Mouse (Mus musculus) lung, adult 2 months (tissue): ENCODE results near the gene Chchd10. TPM values are rescaled to one million over a fixed set of nuclear protein-coding genes. Genes with fewer than 3 reads are reported as not detected.

Experiments
- DNase-seq: peaks from one replicate; pipeline ENCODE4 v3.0.0; 2022
- H3K4me1 ChIP-seq: fragments of 200-500 bp; 2 replicates; pipeline ENCODE4 v1.6.1; 2011; ENCODE audit warnings: low read length; ENCODE audit not compliant: control insufficient read depth, insufficient read depth
- H3K4me3 ChIP-seq: fragments of 200-500 bp; replicated peaks from 2 replicates; pipeline ENCODE3; 2011; ENCODE audit warnings: low read depth, mild to moderate bottlenecking, control low read depth, low read length; ENCODE audit errors: extremely low read depth
- CTCF ChIP-seq: fragments of 200-500 bp; IDR thresholded peaks from 2 replicates; pipeline ENCODE4 v1.5.1; 2011; ENCODE audit warnings: mild to moderate bottlenecking, low read length, control low read depth; ENCODE audit not compliant: insufficient read depth
- POLR2A ChIP-seq: fragments of 200-500 bp; IDR thresholded peaks from 2 replicates; pipeline ENCODE4 v1.6.1; 2011; ENCODE audit warnings: low read depth, mild to moderate bottlenecking, control low read depth, low read length, borderline replicate concordance; ENCODE audit errors: extremely low read depth
- WGBS: fragments of 180-500 bp; shearing (Covaris S2); methylation state at CpG from one replicate; pipeline ENCODE4 v1.1.7; 2018; 5-methylcytosine and 5-hydroxymethylcytosine counted together
- polyA plus RNA-seq: library from polyadenylated mRNA; depleted of rRNA; stranded (reverse); fragments of >200 nt; gene quantifications from 2 replicates; pipeline ENCODE4 v1.2.3, GENCODE M21; 2012

Gene Chchd10
- polyA plus RNA-seq, 1 experiment = 415 TPM

DNA sequence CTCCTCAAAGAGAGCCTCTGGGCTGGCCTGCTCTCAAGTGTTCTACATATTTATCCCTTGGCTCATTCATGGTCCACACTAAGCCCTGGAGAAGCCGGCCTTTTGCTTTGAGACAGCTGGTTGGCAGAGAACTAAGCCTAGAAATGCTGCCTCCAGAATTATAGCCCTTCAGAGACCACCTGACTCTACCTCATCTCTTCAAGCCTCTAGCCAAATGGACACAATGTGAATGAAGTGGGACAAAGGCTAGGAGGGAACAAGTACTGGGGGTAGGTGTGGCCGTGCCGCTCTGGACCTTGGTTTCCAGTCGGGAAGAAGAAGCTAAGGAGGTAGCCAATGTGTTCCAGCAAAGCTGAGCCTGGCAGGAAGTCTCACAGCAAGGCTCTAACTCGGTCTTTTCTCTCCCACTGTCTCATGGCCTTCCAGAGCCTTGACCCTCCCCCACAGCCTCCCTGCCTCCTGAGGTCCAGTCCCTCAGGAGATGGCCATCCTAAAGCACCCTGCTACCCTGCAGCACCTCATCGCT is 34.8 kb upstream of the Chchd10 start:
- Histone ChIP-seq H3K4me3 (no peak overlapping the region), H3K4me1 (0 out of 2 replicates have a peak, but pooled peaks cover 3% of the 10 kb centered on the region)
- 54% methylated on average over 6 of the region's 6 CpGs for WGBS
- TF ChIP-seq POLR2A = no peak
- TF ChIP-seq CTCF = no peak
- no peak for DNase-seq

DNA sequence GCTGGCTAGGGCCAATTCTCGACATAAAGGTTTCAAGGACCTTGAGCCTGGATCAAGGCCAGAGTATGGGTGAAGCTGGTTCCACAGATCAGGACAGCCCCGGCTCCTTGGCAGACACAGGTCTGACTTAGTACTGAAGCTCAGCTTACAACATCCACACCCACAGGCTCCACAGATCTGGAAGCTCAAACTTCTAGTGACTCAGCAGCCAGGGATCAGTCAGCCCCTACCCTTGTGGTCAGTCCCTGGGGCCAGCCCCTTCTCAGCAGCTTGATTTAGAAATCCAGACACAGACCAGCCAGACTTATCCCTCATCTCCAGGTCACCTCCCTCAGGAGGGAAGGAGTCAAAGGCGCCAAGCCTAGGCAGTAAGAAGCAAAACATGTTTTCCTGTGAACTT is 34.1 kb upstream of the Chchd10 start:
- WGBS = 32% methylated on average over 3 of the region's 3 CpGs
- no peak for DNase-seq
- H3K4me3 ChIP-seq = no peak overlapping the region
- H3K4me1 ChIP-seq = 0 out of 2 replicates have a peak, but pooled peaks cover 3% of the 10 kb centered on the region
- TF ChIP-seq POLR2A = no peak
- no peak for TF ChIP-seq CTCF

DNA sequence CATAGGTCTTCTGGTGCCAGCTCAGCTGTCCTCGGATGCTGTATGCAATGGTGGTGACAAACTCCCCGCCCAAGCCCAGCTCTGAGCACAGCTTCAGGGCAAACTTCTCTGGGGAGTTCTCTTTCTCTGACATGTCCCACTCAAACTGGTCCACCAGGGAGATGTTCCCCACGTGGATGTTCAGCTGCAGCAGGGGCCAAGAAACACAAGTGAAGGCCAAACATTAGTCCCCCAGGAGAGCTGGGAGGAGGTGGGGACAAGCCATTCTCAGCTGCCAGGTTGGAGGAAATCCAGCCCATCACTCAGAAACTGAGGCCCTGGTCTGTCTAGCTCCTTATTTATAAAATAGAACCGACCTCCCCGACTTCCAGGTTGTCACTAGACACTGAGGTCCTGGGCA is 28.5 kb upstream of the Chchd10 start:
- DNase-seq = no peak
- WGBS = 78% methylated on average over 5 of the region's 5 CpGs
- TF ChIP-seq CTCF (no peak), POLR2A (no peak)
- Histone ChIP-seq H3K4me3 (no peak overlapping the region), H3K4me1 (no peaks in the 10 kb centered on the region)

DNA sequence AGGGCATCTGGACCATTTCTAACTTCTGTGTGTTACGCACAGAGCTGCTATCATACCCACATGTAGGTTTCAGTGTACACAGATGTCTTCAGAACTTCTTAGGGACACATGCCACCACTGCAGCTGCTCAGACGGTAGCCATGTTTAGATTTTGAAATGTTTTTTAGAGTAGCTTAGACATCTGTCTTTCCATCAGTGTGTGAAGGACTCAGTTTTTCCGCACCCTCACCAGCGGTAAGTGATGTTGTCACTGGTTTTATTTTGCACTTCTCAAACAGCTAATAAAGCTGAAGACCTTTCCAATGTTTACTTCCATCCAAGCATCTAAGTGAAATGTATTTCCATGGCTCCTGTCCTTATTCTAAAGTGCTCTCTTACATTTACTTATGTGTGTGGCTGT is 26.0 kb upstream of the Chchd10 start:
- WGBS = 92% methylated on average over 4 of the region's 4 CpGs
- DNase-seq = no peak
- H3K4me1 ChIP-seq = no peaks in the 10 kb centered on the region
- no peak overlapping the region for H3K4me3 ChIP-seq
- no peak for TF ChIP-seq CTCF
- no peak for TF ChIP-seq POLR2A

DNA sequence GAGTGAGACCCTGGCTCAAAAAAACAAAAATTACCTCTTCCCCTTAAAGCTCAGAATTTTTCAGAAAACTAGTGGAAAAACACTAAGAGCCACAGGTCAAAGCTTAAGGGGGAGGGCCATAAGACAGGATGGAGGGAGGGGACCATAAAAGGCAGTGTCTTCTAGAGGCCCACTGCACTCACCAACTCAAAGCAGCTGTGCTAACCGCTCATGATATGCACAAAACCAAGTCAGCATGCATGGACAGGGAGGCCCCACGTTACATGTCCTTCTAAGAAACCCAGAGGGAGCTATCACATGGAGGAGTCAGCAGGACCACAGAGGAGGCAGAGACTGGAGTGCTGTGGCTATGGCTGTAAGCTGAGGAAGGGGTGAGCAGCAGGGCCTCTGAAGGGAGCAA is 22.2 kb upstream of the Chchd10 start:
- peaks cover 7% of the 10 kb centered on the region; the same call in 1 of the 2 replicates for H3K4me1 ChIP-seq
- no peak for DNase-seq
- 82% methylated on average over 2 of the region's 2 CpGs for WGBS
- TF ChIP-seq CTCF = no peak
- TF ChIP-seq POLR2A = no peak
- H3K4me3 ChIP-seq = no peak overlapping the region

DNA sequence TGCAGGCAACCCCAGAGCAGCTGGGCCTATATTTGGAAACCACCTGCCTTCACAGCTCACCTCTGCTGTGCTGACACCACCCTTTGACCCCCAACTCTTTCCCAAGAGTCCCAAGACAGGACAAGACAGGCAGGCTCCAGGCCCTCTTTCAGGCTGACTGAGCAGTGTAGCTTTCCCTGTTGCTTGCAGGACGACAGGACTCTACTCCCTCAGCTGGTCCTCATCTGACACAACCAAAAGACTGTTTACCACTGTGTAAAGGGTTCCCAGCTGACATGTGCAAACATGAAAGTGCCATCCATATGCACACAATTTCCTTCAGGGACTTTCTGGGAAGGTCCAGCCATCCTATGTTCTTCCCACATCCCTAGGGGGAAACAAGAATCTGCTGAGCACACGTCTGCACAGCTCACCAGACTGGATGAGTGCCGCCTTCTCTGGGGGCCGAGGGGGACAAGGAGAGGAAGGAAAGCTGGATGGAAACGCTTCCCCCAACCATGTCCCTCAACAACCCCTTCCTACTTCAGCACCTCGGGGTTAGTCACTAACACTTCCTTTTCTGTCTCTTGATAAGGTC is 19.8 kb upstream of the Chchd10 start:
- Histone ChIP-seq H3K4me1 (peaks cover 9% of the 10 kb centered on the region; the same call in 1 of the 2 replicates), H3K4me3 (no peak overlapping the region)
- TF ChIP-seq CTCF (no peak), POLR2A (no peak)
- DNase-seq = no peak
- 42% methylated on average over 6 of the region's 6 CpGs for WGBS

DNA sequence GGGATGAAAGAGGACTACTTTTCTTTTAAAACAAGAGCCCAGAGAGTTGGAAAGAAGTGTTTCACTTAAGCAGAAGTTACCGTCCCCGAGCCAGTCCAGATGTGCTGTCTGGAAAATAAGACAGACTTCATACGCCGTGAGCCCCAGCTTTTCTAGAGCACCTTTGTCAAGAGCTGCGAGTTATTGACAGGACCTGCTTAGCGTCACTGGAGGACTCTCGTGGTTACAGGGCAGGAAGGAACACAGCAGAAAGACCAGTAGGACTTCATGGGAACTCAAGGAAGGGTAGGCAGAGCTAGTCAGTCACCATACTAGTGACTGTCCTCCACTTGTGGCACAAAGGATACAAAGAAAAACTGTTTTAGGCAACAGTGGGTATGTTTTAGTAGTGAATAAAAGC is 17.4 kb upstream of the Chchd10 start:
- DNase-seq = no peak
- TF ChIP-seq POLR2A (no peak), CTCF (no peak)
- WGBS = 56% methylated on average over 7 of the region's 7 CpGs
- Histone ChIP-seq H3K4me1 (peaks cover 15% of the 10 kb centered on the region), H3K4me3 (no peak overlapping the region)

DNA sequence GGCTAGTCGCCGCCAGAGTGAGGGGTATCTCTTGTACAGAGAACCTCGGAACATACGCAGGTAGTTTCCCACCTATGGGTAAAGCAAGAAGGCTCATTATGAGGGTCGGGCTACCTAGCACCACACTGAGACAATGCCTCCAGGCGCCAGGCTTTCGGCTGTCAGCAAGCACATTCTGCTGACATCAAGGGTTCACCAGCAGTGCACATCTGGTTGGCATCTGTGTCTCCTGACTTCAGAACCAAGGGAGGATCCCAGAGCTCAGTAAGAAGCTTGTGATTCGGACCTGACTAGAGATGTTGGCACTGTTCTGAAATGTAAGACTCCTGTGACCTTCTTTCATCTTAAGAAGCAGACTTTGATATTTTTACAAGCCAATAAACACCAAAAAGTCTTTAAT is 16.1 kb upstream of the Chchd10 start:
- WGBS = 78% methylated on average over 8 of the region's 8 CpGs
- peaks cover 15% of the 10 kb centered on the region for H3K4me1 ChIP-seq
- H3K4me3 ChIP-seq = no peak overlapping the region
- no peak for DNase-seq
- no peak for TF ChIP-seq POLR2A
- no peak for TF ChIP-seq CTCF

DNA sequence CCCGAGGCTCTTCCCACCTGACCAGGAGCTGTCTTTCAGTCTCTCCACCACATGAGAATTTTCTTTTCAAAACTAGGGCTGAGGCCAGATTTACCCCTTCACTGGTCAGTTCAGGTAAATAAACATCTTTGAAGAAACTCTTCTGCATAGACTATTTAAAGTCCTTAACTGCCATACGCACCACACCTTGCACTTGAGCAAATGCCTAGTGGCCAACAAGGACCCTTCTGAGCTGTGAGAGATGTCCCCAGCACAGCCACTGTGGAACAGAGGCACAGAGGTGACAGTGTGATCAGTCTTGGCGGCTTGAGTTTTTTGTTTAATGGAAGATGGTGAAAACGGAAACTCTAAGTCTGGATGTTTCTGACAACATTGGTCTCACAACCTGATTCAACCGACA is 13.9 kb upstream of the Chchd10 start:
- H3K4me3 ChIP-seq = no peak overlapping the region
- no peak for DNase-seq
- 62% methylated on average over 5 of the region's 5 CpGs for WGBS
- TF ChIP-seq CTCF (no peak), POLR2A (no peak)
- peaks cover 15% of the 10 kb centered on the region for H3K4me1 ChIP-seq

DNA sequence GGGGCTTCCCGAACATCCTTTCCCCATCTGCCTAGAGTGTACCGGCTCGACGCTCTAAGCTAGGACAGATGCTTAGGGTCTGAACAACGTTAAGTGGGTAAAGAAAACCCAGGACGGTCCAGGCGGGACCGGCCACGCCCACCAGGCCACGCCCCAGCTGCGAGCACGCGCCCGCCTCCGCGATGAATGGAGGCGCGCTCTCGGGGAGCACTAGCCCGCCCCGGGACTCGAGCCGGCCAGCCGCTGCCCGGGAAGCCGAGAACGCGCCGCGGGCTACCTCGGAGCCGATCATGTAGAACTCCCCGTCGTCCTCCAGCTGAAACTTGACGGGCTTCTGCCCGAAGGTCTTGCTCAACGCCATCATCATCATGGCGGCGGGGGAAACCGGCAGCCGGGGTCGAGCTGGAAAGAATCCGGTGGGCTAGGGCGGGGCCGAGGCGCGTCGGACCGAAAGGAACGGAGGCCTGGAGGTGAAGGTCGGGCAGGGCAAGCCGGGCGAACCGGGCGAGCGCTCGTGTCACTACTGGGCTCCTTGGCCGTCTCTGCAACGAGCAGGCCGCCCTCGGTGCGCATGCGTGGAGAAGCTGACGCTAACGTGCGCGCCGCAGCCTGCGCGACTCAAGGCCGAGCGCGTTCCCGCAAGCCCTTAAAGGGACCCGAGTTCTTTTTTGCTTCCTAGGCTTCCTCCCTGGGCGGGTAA is 11.8 kb upstream of the Chchd10 start, which contains the start of gene Smarcb1:
Gene Smarcb1, minus strand, starts transcription at position 592 of the 700 bp plus-strand sequence.
- Histone ChIP-seq H3K4me1 (peaks cover 9% of the 10 kb centered on the region), H3K4me3 (peak within 1 kb of the TSS; percentile 89)
- peak; percentile 94 for DNase-seq
- TF ChIP-seq POLR2A (peak; percentile 76; the same call in 1 of the 2 replicates), CTCF (no peak)
- WGBS = under 1% methylated on average over 76 of the region's 76 CpGs
